Mouse (Mus musculus) frontal cortex, adult (tissue): ENCODE measurements around the gene Dnaic1.

Source experiments
- ATAC-seq: cut with Nextera tagmentation; 2 replicates; pipeline ENCODE4 v1.9.2; 2017; ENCODE audit warnings: mild to moderate bottlenecking, moderate library complexity, mixed read lengths; ENCODE audit not compliant: low TSS enrichment

Dnaic1 gene

GRCm38 (mm10) chr4:41634631-41635030, 65.1 kb downstream of the Dnaic1 start:
- ATAC-seq = no peak

GRCm38 (mm10) chr4:41635224-41635623, 65.6 kb downstream of the Dnaic1 start:
- no peak for ATAC-seq

GRCm38 (mm10) chr4:41635906-41636305, 66.3 kb downstream of the Dnaic1 start:
- ATAC-seq = no peak

GRCm38 (mm10) chr4:41636366-41636765, 66.8 kb downstream of the Dnaic1 start:
- no peak for ATAC-seq

- ATAC-seq = no peak
These were observed 67.5 kb downstream of the Dnaic1 start for GRCm38 (mm10) chr4:41636882-41637635.

- ATAC-seq = no peak
These were observed 68.7 kb downstream of the Dnaic1 start for GRCm38 (mm10) chr4:41638186-41638731.

GRCm38 (mm10) chr4:41638828-41639213, 69.2 kb downstream of the Dnaic1 start:
- ATAC-seq = no peak; the same call in 1 of the 2 replicates

GRCm38 (mm10) chr4:41639214-41639841, 69.8 kb downstream of the Dnaic1 start:
- ATAC-seq = peak; percentile 22

GRCm38 (mm10) chr4:41639913-41640507, 70.4 kb downstream of the Dnaic1 start, which contains the start of gene Enho:
Gene Enho, minus strand, starts transcription at chr4:41640324.
- ATAC-seq = peak; percentile 87

- ATAC-seq = no peak
These were observed 71.7 kb downstream of the Dnaic1 start for GRCm38 (mm10) chr4:41641199-41641822.

- ATAC-seq = no peak
These were observed 75.9 kb downstream of the Dnaic1 start for GRCm38 (mm10) chr4:41645488-41645887.

GRCm38 (mm10) chr4:41648157-41648556, 78.6 kb downstream of the Dnaic1 start:
- ATAC-seq = peak; percentile 79; the same call in 1 of the 2 replicates

- ATAC-seq = no peak
These were observed 79.1 kb downstream of the Dnaic1 start for GRCm38 (mm10) chr4:41648627-41649026.

GRCm38 (mm10) chr4:41653296-41653695, 83.7 kb downstream of the Dnaic1 start:
- peak; percentile 77 for ATAC-seq

- peak; percentile 18; the same call in 1 of the 2 replicates for ATAC-seq
These were observed 84.2 kb downstream of the Dnaic1 start for GRCm38 (mm10) chr4:41653730-41654129.

GRCm38 (mm10) chr4:41654217-41654616, 84.6 kb downstream of the Dnaic1 start:
- peak; percentile 35 for ATAC-seq

GRCm38 (mm10) chr4:41655525-41655924, 86.0 kb downstream of the Dnaic1 start:
- no peak for ATAC-seq

- ATAC-seq = no peak
These were observed 89.2 kb downstream of the Dnaic1 start for GRCm38 (mm10) chr4:41658566-41659384.

GRCm38 (mm10) chr4:41659556-41659955, 90.0 kb downstream of the Dnaic1 start:
- no peak for ATAC-seq

- ATAC-seq = no peak
These were observed 91.4 kb downstream of the Dnaic1 start for GRCm38 (mm10) chr4:41660851-41661430.

- no peak for ATAC-seq
These were observed 93.1 kb downstream of the Dnaic1 start for GRCm38 (mm10) chr4:41662723-41663122.
